Mouse (Mus musculus): ENCODE results near the gene Sez6l. TPM values are rescaled to one million over a fixed set of nuclear protein-coding genes. Genes with fewer than 3 reads are reported as not detected.

The Sez6l gene
- total and polyA plus RNA-seq, 3 experiments = not detected

- peaks cover 44% of the 10 kb centered on the region for H3K27me3 ChIP-seq (replicated peaks)
- TF ChIP-seq POLR2AphosphoS2 (IDR thresholded peaks at IDR 0.05; ENCODE audit: low read depth, low read length) (no peak), MAZ (IDR thresholded peaks at IDR 0.05; ENCODE audit: low read depth, low read length) (no peak), HCFC1 (IDR thresholded peaks at IDR 0.05; ENCODE audit: low read depth, low read length) (no peak), TCF12 (IDR thresholded peaks at IDR 0.05; ENCODE audit: low read depth, low read length) (no peak), CHD1 (IDR thresholded peaks at IDR 0.05; ENCODE audit: low read depth, low read length) (no peak), MYC (IDR thresholded peaks at IDR 0.05; ENCODE audit: low read depth, low read length) (no peak)
- DNase-seq (ENCODE audit: extremely low read depth) = no peak
- no peaks in the 10 kb centered on the region for H3K36me3 ChIP-seq (replicated peaks in 1 of 2; ENCODE audit: control insufficient read depth in 1 of 2, insufficient read depth in 1 of 2, low read length in 1 of 2)
- no peak overlapping the region for H3K4me2 ChIP-seq (ENCODE audit: insufficient read depth, low read depth, poor library complexity, severe bottlenecking)
- H3K4me1 ChIP-seq (ENCODE audit: control insufficient read depth in 1 of 2, insufficient read depth in 2 of 2) = no peaks in the 10 kb centered on the region
- dilution Hi-C loops (cut with MboI; ENCODE audit: extremely low pct_ligation_motif_present, extremely low pct_unique_long_range_greater_than_20kb, low sequenced_read_pairs) = no loop called here
- H3K4me3 ChIP-seq (replicated peaks in 1 of 3; ENCODE audit: low read depth in 2 of 3, low read length in 2 of 3, poor library complexity in 1 of 3) = no peak overlapping the region
- no peaks in the 10 kb centered on the region for H3K79me2 ChIP-seq (replicated peaks; ENCODE audit: control insufficient read depth, extremely low read depth, insufficient read depth, poor library complexity, severe bottlenecking)
- no peak overlapping the region for H3K9ac ChIP-seq (ENCODE audit: insufficient read depth, low read depth)
- in situ Hi-C loops (cut with MboI; ENCODE audit: low pct_ligation_motif_present, low pct_unique_long_range_greater_than_20kb, low sequenced_read_pairs) = no loop called here
- H3K9me3 ChIP-seq (replicated peaks; ENCODE audit: low read length) = peaks cover 4% of the 10 kb centered on the region
- no peak overlapping the region for H3K27ac ChIP-seq (ENCODE audit: insufficient read depth, low read depth)
These were observed 167.7 kb downstream of the Sez6l start for GRCm38 (mm10) chr5:112409274-112409673.

GRCm38 (mm10) chr5:112406017-112406416, 171.0 kb downstream of the Sez6l start:
- Histone ChIP-seq H3K27me3 (replicated peaks) (peaks cover 27% of the 10 kb centered on the region), H3K4me2 (ENCODE audit: insufficient read depth, low read depth, poor library complexity, severe bottlenecking) (no peak overlapping the region), H3K4me3 (replicated peaks in 1 of 3; ENCODE audit: low read depth in 2 of 3, low read length in 2 of 3, poor library complexity in 1 of 3) (no peak overlapping the region), H3K9ac (ENCODE audit: insufficient read depth, low read depth) (no peak overlapping the region), H3K27ac (ENCODE audit: insufficient read depth, low read depth) (no peak overlapping the region), H3K36me3 (replicated peaks in 1 of 2; ENCODE audit: control insufficient read depth in 1 of 2, insufficient read depth in 1 of 2, low read length in 1 of 2) (no peaks in the 10 kb centered on the region), H3K79me2 (replicated peaks; ENCODE audit: control insufficient read depth, extremely low read depth, insufficient read depth, poor library complexity, severe bottlenecking) (no peaks in the 10 kb centered on the region), H3K4me1 (ENCODE audit: control insufficient read depth in 1 of 2, insufficient read depth in 2 of 2) (no peaks in the 10 kb centered on the region), H3K9me3 (replicated peaks; ENCODE audit: low read length) (peaks cover 2% of the 10 kb centered on the region)
- TF ChIP-seq MAX (IDR thresholded peaks at IDR 0.05; ENCODE audit: low read length) (no peak), CHD2 (IDR thresholded peaks at IDR 0.05; ENCODE audit: low read length) (no peak), SMC3 (IDR thresholded peaks at IDR 0.05; ENCODE audit: low read depth, low read length) (no peak), RCOR1 (conservative IDR thresholded peaks at IDR 0.05; ENCODE audit: low read depth, low read length) (no peak), ZMIZ1 (IDR thresholded peaks at IDR 0.05; ENCODE audit: low read depth, low read length) (no peak), MAZ (IDR thresholded peaks at IDR 0.05; ENCODE audit: low read depth, low read length) (no peak), IRF4 (IDR thresholded peaks at IDR 0.05; ENCODE audit: low read depth, low read length) (no peak)
- no peak for DNase-seq (ENCODE audit: extremely low read depth)
- dilution Hi-C loops (cut with MboI; ENCODE audit: extremely low pct_ligation_motif_present, extremely low pct_unique_long_range_greater_than_20kb, low sequenced_read_pairs) (no loop called here), in situ Hi-C loops (cut with MboI; ENCODE audit: low pct_ligation_motif_present, low pct_unique_long_range_greater_than_20kb, low sequenced_read_pairs) (no loop called here)

- no peak overlapping the region for H3K4me2 ChIP-seq (ENCODE audit: insufficient read depth, low read depth, poor library complexity, severe bottlenecking)
- H3K9me3 ChIP-seq (replicated peaks; ENCODE audit: low read length) = peaks cover 2% of the 10 kb centered on the region
- in situ Hi-C loops (cut with MboI; ENCODE audit: low pct_ligation_motif_present, low pct_unique_long_range_greater_than_20kb, low sequenced_read_pairs) (no loop called here), dilution Hi-C loops (cut with MboI; ENCODE audit: extremely low pct_ligation_motif_present, extremely low pct_unique_long_range_greater_than_20kb, low sequenced_read_pairs) (no loop called here)
- H3K4me3 ChIP-seq (replicated peaks in 1 of 3; ENCODE audit: low read depth in 2 of 3, low read length in 2 of 3, poor library complexity in 1 of 3) = no peak overlapping the region
- H3K4me1 ChIP-seq (ENCODE audit: control insufficient read depth in 1 of 2, insufficient read depth in 2 of 2) = no peaks in the 10 kb centered on the region
- no peak for DNase-seq (ENCODE audit: extremely low read depth)
- peaks cover 26% of the 10 kb centered on the region for H3K27me3 ChIP-seq (replicated peaks)
- H3K79me2 ChIP-seq (replicated peaks; ENCODE audit: control insufficient read depth, extremely low read depth, insufficient read depth, poor library complexity, severe bottlenecking) = no peaks in the 10 kb centered on the region
- H3K9ac ChIP-seq (ENCODE audit: insufficient read depth, low read depth) = no peak overlapping the region
- no peak for TF ChIP-seq USF2 (conservative IDR thresholded peaks at IDR 0.05; ENCODE audit: low read depth, low read length)
- no peak for TF ChIP-seq TBP (conservative IDR thresholded peaks at IDR 0.05; ENCODE audit: low read depth, low read length)
- no peak for TF ChIP-seq ZMIZ1 (IDR thresholded peaks at IDR 0.05; ENCODE audit: low read depth, low read length)
- TF ChIP-seq ZNF384 (IDR thresholded peaks at IDR 0.05; ENCODE audit: low read depth, low read length) = no peak
- no peak for TF ChIP-seq IRF4 (IDR thresholded peaks at IDR 0.05; ENCODE audit: low read depth, low read length)
- no peak for TF ChIP-seq RAD21 (IDR thresholded peaks at IDR 0.05; ENCODE audit: low read depth, low read length)
- no peaks in the 10 kb centered on the region for H3K36me3 ChIP-seq (replicated peaks in 1 of 2; ENCODE audit: control insufficient read depth in 1 of 2, insufficient read depth in 1 of 2, low read length in 1 of 2)
- no peak overlapping the region for H3K27ac ChIP-seq (ENCODE audit: insufficient read depth, low read depth)
These were observed 174.5 kb downstream of the Sez6l start for GRCm38 (mm10) chr5:112402437-112402836.
